ENCODE assay signal across 8 mouse cellular contexts in genomic region chr14:75015856-75016714, GRCm38 (mm10). TPM values are rescaled to one million over a fixed set of nuclear protein-coding genes. Genes with fewer than 3 reads are reported as not detected.
DNase-seq lines count a peak whose midpoint lies in the region; ATAC-seq lines count a peak whose summit lies in the region.

Rubcnl (plus strand) TSS chr14:75016027.

- peak; percentile 36 for DNase-seq in WW6 (ENCODE audit: low read depth, low spot score)
- peak; percentile 53 to 78 for DNase-seq in cerebellum, postnatal 25 days
- DNase-seq in frontal cortex, postnatal 36 days (ENCODE audit: low spot score in 2 of 2) = peak; percentile 73 to 84
- peak; percentile 68 to 70 for DNase-seq in layer of hippocampus, postnatal 36 days
- DNase-seq in right cerebral cortex, adult 18-20 months = peak; percentile 79
- DNase-seq in urinary bladder, adult 2 months (ENCODE audit: low spot score) = peak; percentile 39

- H3K27ac ChIP-seq in hindbrain, embryonic 15.5 days (replicated peaks) = no peak within 1 kb of the TSS
- H3K27ac ChIP-seq in macrophage = peak within 1 kb of the TSS; percentile 84

- H3K36me3 ChIP-seq in hindbrain, embryonic 15.5 days = no peaks in the 10 kb centered on the region
- H3K36me3 ChIP-seq in macrophage (ENCODE audit: inconsistent target) = no peaks in the 10 kb centered on the region

- peak within 1 kb of the TSS; percentile 98 for H3K4me2 ChIP-seq in hindbrain, embryonic 15.5 days

- 2% methylated on average over 49 of the region's 49 CpGs for WGBS in hindbrain, embryonic 15.5 days
- 1% methylated on average over 49 of the region's 49 CpGs for WGBS in macrophage (ENCODE audit: missing documents)

- peak; percentile 61 for ATAC-seq in hindbrain, embryonic 15.5 days (ENCODE audit: low FRiP score, low read depth)

- peaks cover 4% of the 10 kb centered on the region for H3K4me1 ChIP-seq in hindbrain, embryonic 15.5 days (replicated peaks)

- no peaks in the 10 kb centered on the region for H3K27me3 ChIP-seq in hindbrain, embryonic 15.5 days

- no peaks in the 10 kb centered on the region for H3K9me3 ChIP-seq in hindbrain, embryonic 15.5 days

- H3K9ac ChIP-seq in hindbrain, embryonic 15.5 days = peak within 1 kb of the TSS; percentile 45

- H3K4me3 ChIP-seq in hindbrain, embryonic 15.5 days = peak within 1 kb of the TSS; percentile 48
- peak within 1 kb of the TSS; percentile 90 for H3K4me3 ChIP-seq in macrophage (ENCODE audit: inconsistent target)

- H3K79me2 ChIP-seq in macrophage (ENCODE audit: inconsistent target) = peaks cover 52% of the 10 kb centered on the region

RNA-seq across cellular contexts. Expression of gene Rubcnl, which starts in this region (rescaled TPM):
- polyA plus RNA-seq in hindbrain, embryonic 15.5 days (2015; fragmentation: Nextera tagmentation; extraction: Ambion mirVana) = 0.13 and 0.29 TPM in 2 replicates
- 1 to 10 TPM in 1 of 2 experiments, under 1 TPM in 1; 0.85 to 1.3 TPM for total RNA-seq in layer of hippocampus, postnatal 36 days (2021)
- total RNA-seq in macrophage (2018; cell fraction: chromatin; rRNA removed) = 10 to 100 TPM in 17 of 26 experiments, 1 to 10 TPM in 9; 2.9 to 39.5 (median 21.6) TPM
- 10 to 100 TPM in 2 of 26 experiments, 1 to 10 TPM in 22, under 1 TPM in 2; 0.80 to 11.8 (median 5.9) TPM for total RNA-seq in macrophage (2018; cell fraction: cytosol; rRNA removed)
- 10 to 100 TPM in 16 of 26 experiments, 1 to 10 TPM in 10; 3.1 to 39.7 (median 18.1) TPM for total RNA-seq in macrophage (2018; cell fraction: nucleus; rRNA removed)
- polyA plus RNA-seq in macrophage (2018) = 3.3 to 9.9 TPM (median 4.6 TPM) in 3 replicates
- 1.7 TPM in 2 replicates for polyA plus RNA-seq in urinary bladder, adult 2 months (2012; rRNA removed)

Comparison
In these comparisons a context has a peak if more than half of its experiments do, and no peak if none do; other contexts are left out.
1. Peak in ATAC-seq, H3K4me3 ChIP-seq, H3K9ac ChIP-seq and H3K4me2 ChIP-seq in hindbrain, embryonic 15.5 days; RNA of the gene not detected or under 1 TPM.